Mouse (Mus musculus) ES-Bruce4 (cell line): ENCODE measurements around the gene Abtb1. TPM values are rescaled to one million over a fixed set of nuclear protein-coding genes. Genes with fewer than 3 reads are reported as not detected.

Experiments
- H3K27ac ChIP-seq: 2 replicates; pipeline ENCODE4 v1.5.1; 2012; ENCODE audit warnings: low read length, inconsistent platforms; ENCODE audit not compliant: insufficient read depth
- H3K27me3 ChIP-seq: 2 replicates; pipeline ENCODE4 v1.6.1; 2012; ENCODE audit warnings: mild to moderate bottlenecking, low read length, inconsistent platforms; ENCODE audit not compliant: control insufficient read depth, poor library complexity, insufficient read depth, severe bottlenecking
- H3K36me3 ChIP-seq: 2 replicates; pipeline ENCODE4 v1.6.1; 2012; ENCODE audit warnings: inconsistent platforms, mild to moderate bottlenecking, low read length, moderate library complexity; ENCODE audit not compliant: control insufficient read depth, poor library complexity, insufficient read depth, severe bottlenecking
- H3K4me1 ChIP-seq: one replicate; pipeline ENCODE4 v1.8.1; 2011; ENCODE audit warnings: low read length; ENCODE audit not compliant: control insufficient read depth, insufficient read depth
- H3K4me3 ChIP-seq: 2 replicates; pipeline ENCODE4 v1.5.1; 2011; ENCODE audit warnings: low read depth, mild to moderate bottlenecking, low read length
- H3K9ac ChIP-seq: 2 replicates; pipeline ENCODE4 v1.6.1; 2012; ENCODE audit warnings: low read depth, mild to moderate bottlenecking, inconsistent platforms; ENCODE audit not compliant: poor library complexity, severe bottlenecking
- H3K9me3 ChIP-seq: replicated peaks from 2 replicates; pipeline ENCODE4 v1.6.1; 2012; ENCODE audit warnings: mild to moderate bottlenecking, low read length, inconsistent platforms; ENCODE audit not compliant: control insufficient read depth, poor library complexity, insufficient read depth, severe bottlenecking
- CTCF ChIP-seq: IDR thresholded peaks from one replicate; pipeline ENCODE4 v1.8.1; 2011; ENCODE audit warnings: low read depth, low read length
- EP300 ChIP-seq: IDR thresholded peaks from 2 replicates; pipeline ENCODE4 v1.6.1; 2011; ENCODE audit warnings: low read depth, low read length; ENCODE audit not compliant: insufficient read depth
- POLR2A ChIP-seq: IDR thresholded peaks from one replicate; pipeline ENCODE4 v1.8.1; 2011; ENCODE audit warnings: low read length; ENCODE audit not compliant: insufficient read depth
- polyA plus RNA-seq: library from polyadenylated mRNA; stranded (reverse); fragments of >200 nt; gene quantifications from 2 replicates; pipeline ENCODE4 v1.2.4, GENCODE M21; 2011; ENCODE audit warnings: low read depth; ENCODE audit not compliant: missing spikeins, insufficient read depth, insufficient read length

Gene Abtb1
- polyA plus RNA-seq, 1 experiment = 18.3 TPM

GRCm38 (mm10) chr6:88872811-88873210 is 31.0 kb upstream of the Abtb1 start:
- no peak overlapping the region for H3K9ac ChIP-seq
- H3K27ac ChIP-seq = no peak overlapping the region
- H3K4me3 ChIP-seq = no peak overlapping the region

GRCm38 (mm10) chr6:88871546-88871945 is 29.8 kb upstream of the Abtb1 start:
- H3K9ac ChIP-seq = no peak overlapping the region
- H3K4me1 ChIP-seq = no peaks in the 10 kb centered on the region
- no peaks in the 10 kb centered on the region for H3K36me3 ChIP-seq
- no peaks in the 10 kb centered on the region for H3K9me3 ChIP-seq
- no peaks in the 10 kb centered on the region; the same call in 1 of the 2 replicates for H3K27me3 ChIP-seq
- no peak overlapping the region for H3K27ac ChIP-seq
- TF ChIP-seq CTCF = no peak
- no peak overlapping the region for H3K4me3 ChIP-seq

More at GRCm38 (mm10) chr6:88872811-88873210, 31.0 kb upstream of the Abtb1 start:
- no peaks in the 10 kb centered on the region for H3K4me1 ChIP-seq
- H3K36me3 ChIP-seq = no peaks in the 10 kb centered on the region
- H3K27me3 ChIP-seq = no peaks in the 10 kb centered on the region; the same call in 1 of the 2 replicates
- no peaks in the 10 kb centered on the region for H3K9me3 ChIP-seq
- TF ChIP-seq CTCF = no peak
- no peak for TF ChIP-seq EP300
- TF ChIP-seq POLR2A = no peak

GRCm38 (mm10) chr6:88870594-88870993 is 28.8 kb upstream of the Abtb1 start:
- Histone ChIP-seq H3K27ac (no peak overlapping the region), H3K9me3 (no peaks in the 10 kb centered on the region), H3K4me3 (no peak overlapping the region), H3K36me3 (no peaks in the 10 kb centered on the region), H3K27me3 (no peaks in the 10 kb centered on the region; the same call in 1 of the 2 replicates), H3K4me1 (no peaks in the 10 kb centered on the region), H3K9ac (no peak overlapping the region)
- TF ChIP-seq POLR2A (no peak), EP300 (no peak), CTCF (no peak)

- H3K9ac ChIP-seq = no peak overlapping the region
- H3K4me3 ChIP-seq = no peak overlapping the region
- H3K9me3 ChIP-seq = no peaks in the 10 kb centered on the region
- no peaks in the 10 kb centered on the region; the same call in 1 of the 2 replicates for H3K27me3 ChIP-seq
- no peaks in the 10 kb centered on the region for H3K36me3 ChIP-seq
- H3K4me1 ChIP-seq = no peaks in the 10 kb centered on the region
- H3K27ac ChIP-seq = no peak overlapping the region
- TF ChIP-seq CTCF (no peak), POLR2A (no peak), EP300 (no peak)
These were observed 27.7 kb upstream of the Abtb1 start for GRCm38 (mm10) chr6:88869459-88869858.

- Histone ChIP-seq H3K4me1 (no peaks in the 10 kb centered on the region), H3K9me3 (no peaks in the 10 kb centered on the region), H3K4me3 (no peak overlapping the region), H3K9ac (no peak overlapping the region), H3K27me3 (no peaks in the 10 kb centered on the region), H3K36me3 (no peaks in the 10 kb centered on the region), H3K27ac (no peak overlapping the region)
- TF ChIP-seq EP300 = no peak
- TF ChIP-seq POLR2A = no peak
- no peak for TF ChIP-seq CTCF
These were observed 23.9 kb upstream of the Abtb1 start for GRCm38 (mm10) chr6:88865704-88866103.

- no peak overlapping the region for H3K9ac ChIP-seq
- no peak overlapping the region for H3K27ac ChIP-seq
- H3K4me1 ChIP-seq = no peaks in the 10 kb centered on the region
- no peaks in the 10 kb centered on the region for H3K27me3 ChIP-seq
- no peak overlapping the region for H3K4me3 ChIP-seq
- H3K36me3 ChIP-seq = no peaks in the 10 kb centered on the region
- peak; percentile 61 for TF ChIP-seq CTCF
- no peak for TF ChIP-seq POLR2A
- 0 out of 2 replicates have a peak, but pooled peaks have one; percentile 17 for TF ChIP-seq EP300
- H3K9me3 ChIP-seq = no peaks in the 10 kb centered on the region
These were observed 19.1 kb upstream of the Abtb1 start for GRCm38 (mm10) chr6:88860914-88861313.

- no peaks in the 10 kb centered on the region for H3K36me3 ChIP-seq
- no peaks in the 10 kb centered on the region for H3K4me1 ChIP-seq
- no peaks in the 10 kb centered on the region for H3K9me3 ChIP-seq
- no peak overlapping the region for H3K27ac ChIP-seq
- H3K9ac ChIP-seq = no peak overlapping the region
- no peak overlapping the region for H3K4me3 ChIP-seq
- H3K27me3 ChIP-seq = no peaks in the 10 kb centered on the region
- TF ChIP-seq POLR2A (no peak), EP300 (no peak), CTCF (no peak)
These were observed 16.6 kb upstream of the Abtb1 start for GRCm38 (mm10) chr6:88858341-88858740.
